Mouse (Mus musculus) brain, adult 10 weeks (tissue): ENCODE results near the gene 4930579F01Rik. TPM values are rescaled to one million over a fixed set of nuclear protein-coding genes. Genes with fewer than 3 reads are reported as not detected.

ENCODE experiments used
- polyA plus RNA-seq: library from polyadenylated mRNA; stranded (reverse); fragments of 350-450 nt; fragmentation: Illumina TruSeq; extraction: RNeasy Lipid Tissue Mini Kit (QIAGEN cat#74804); gene quantifications from one replicate; pipeline ENCODE4 v1.2.3, GENCODE M21; 2015; ENCODE audit warnings: low read depth, low replicate concordance

Gene 4930579F01Rik
- polyA plus RNA-seq: not detected

GRCm38 (mm10) chr3:138193683-138194302 lies at the start of gene 4930579F01Rik:
TSS of gene 4930579F01Rik (minus strand) at chr3:138193825.

GRCm38 (mm10) chr3:138217631-138218264 lies 24.1 kb upstream of the 4930579F01Rik start, which contains the start of gene Adh7:
TSS of gene Adh7 (plus strand) at chr3:138217760.

GRCm38 (mm10) chr3:138144642-138145171 lies 48.9 kb downstream of the 4930579F01Rik start, which contains the start of gene Mttp:
TSS of gene Mttp (minus strand) at chr3:138144968.

GRCm38 (mm10) chr3:138143315-138144059 lies 50.1 kb downstream of the 4930579F01Rik start, which contains the start of gene Trmt10a:
TSS of gene Trmt10a (plus strand) at chr3:138143448.

Other genes with a start within 250 kb of the 4930579F01Rik start
- 4.3 TPM for gene Dapp1, start 212.3 kb downstream of the 4930579F01Rik start, polyA plus RNA-seq
- gene 1110002E22Rik, start 128.8 kb downstream of the 4930579F01Rik start, polyA plus RNA-seq: 0.74 TPM
- 0.62 TPM for gene Gm5105, start 126.4 kb downstream of the 4930579F01Rik start, polyA plus RNA-seq
- 9.3 TPM for gene Trmt10a, start 50.4 kb downstream of the 4930579F01Rik start, polyA plus RNA-seq
- gene Mttp, start 48.9 kb downstream of the 4930579F01Rik start, polyA plus RNA-seq: 7.4 TPM
- gene Adh7, start 23.9 kb upstream of the 4930579F01Rik start, polyA plus RNA-seq: not detected
- gene Adh1, start 67.2 kb upstream of the 4930579F01Rik start, polyA plus RNA-seq: 0.58 TPM
- not detected for gene Adh6a, start 119.5 kb upstream of the 4930579F01Rik start, polyA plus RNA-seq
- gene Adh6b, start 147.9 kb upstream of the 4930579F01Rik start, polyA plus RNA-seq: not detected
- gene Adh4, start 221.6 kb upstream of the 4930579F01Rik start, polyA plus RNA-seq: not detected
- gene Adh5, start 249.3 kb upstream of the 4930579F01Rik start, polyA plus RNA-seq: 77.9 TPM